Mouse (Mus musculus): ENCODE measurements around the gene Tet2. TPM values are rescaled to one million over a fixed set of nuclear protein-coding genes. Genes with fewer than 3 reads are reported as not detected.
A peak's percentile ranks its signal among the peaks of the same experiment; 100 is the strongest.
"Not testable (repeated sequence)": the region's sequence is repeated elsewhere in the genome, so short reads cannot be mapped to it uniquely, and the experiment has no call there.

Tet2 gene
- total RNA-seq, 2 experiments from 2014 or later = 40.7 to 45.9 TPM

DNA sequence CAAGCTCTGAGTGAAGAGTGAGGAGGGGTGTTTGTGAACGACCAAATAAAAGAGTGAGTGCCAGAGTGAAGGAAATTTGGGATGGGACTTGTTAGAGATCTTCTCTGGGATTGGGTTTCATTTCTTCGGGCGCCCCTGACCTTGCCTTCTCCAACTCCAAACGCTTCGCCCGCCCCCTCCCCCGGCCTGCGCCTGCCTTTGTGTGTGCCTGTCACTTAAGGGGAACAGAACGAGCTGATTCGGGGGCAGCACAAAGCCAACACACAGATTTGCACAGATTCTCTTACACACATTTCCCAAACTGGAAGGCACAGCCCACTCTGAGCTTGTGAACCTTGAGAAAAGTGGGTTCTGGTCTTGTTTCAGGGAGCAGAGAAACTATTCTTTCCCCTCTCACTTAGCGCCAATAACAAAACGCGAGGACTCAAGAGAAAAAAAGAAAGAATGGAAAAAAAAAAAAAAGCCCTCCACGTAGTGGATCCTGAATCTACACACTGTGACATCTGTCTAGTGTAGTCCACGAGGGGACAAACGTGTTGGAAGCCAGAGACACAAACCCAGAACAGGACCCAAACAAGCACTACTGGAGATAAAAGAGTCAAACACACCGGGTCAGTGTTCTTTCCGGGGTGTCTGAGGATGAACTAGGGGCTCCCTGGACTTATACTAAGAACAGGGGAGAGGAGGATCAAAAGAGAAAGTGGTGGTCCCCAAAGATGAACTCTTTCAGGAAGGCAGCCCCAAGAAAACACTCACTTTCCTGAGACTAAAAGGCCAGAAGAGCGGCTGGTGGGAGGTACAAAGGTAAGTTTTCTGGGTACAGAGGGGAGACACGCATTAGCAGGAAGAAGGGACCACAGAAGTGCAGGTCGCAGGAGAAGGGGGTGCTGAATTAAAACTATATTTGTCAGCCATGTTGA, 1.6 kb downstream of the Tet2 start:
- DNase-seq (ENCODE audit: low spot score in 2 of 2) = peak; percentile 30 to 36
- TF ChIP-seq CTCF (conservative IDR thresholded peaks at IDR 0.05) = no peak
- Histone ChIP-seq H3K4me3 (peak overlapping the region; percentile 97), H3K27ac (peak overlapping the region; percentile 98)

DNA sequence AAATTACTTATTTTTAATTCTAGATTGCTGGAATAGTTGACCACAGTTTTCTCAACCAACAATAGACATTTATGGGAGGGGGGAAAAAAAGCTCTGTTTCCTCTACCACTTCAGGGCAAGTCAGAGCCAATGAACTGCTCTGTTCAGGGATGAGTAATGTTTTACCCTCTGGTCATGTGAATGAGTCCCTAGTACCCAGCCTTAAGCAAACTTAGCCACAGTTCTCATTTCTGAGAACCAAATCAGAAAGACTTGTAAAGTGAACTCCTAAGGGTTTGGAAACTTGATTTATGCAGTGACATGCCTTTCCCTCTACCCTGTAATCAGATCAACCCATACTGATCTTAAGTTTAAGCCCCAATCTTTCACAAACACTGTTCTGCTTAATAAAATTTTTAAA, 2.9 kb downstream of the Tet2 start:
- TF ChIP-seq CTCF (conservative IDR thresholded peaks at IDR 0.05) = no peak
- no peak overlapping the region for H3K27ac ChIP-seq
- peak overlapping the region; percentile 97; the same call in 1 of the 2 replicates for H3K4me3 ChIP-seq
- no peak for DNase-seq (ENCODE audit: low spot score in 2 of 2)

DNA sequence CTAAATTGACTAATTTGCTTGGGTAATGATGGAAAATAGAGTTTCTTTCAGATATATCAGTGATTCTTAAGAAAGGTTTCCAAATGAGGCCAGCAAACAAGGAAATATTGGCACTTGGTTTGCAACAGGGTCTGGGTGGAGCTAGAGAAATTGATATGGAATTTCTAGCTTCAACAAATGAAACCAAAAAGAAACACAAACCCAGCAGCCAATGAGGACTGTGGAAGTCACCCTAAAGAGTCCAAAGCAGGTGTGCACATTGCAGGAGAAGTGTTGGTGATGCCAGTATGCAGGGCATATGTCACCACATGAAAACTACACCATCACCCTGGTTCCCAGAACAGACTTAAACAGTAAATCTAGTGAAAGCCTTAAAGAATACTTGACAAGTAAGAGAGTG, 3.9 kb downstream of the Tet2 start:
- no peak overlapping the region for H3K27ac ChIP-seq
- TF ChIP-seq CTCF (conservative IDR thresholded peaks at IDR 0.05) = no peak
- no peak overlapping the region for H3K4me3 ChIP-seq
- DNase-seq (ENCODE audit: low spot score in 2 of 2) = no peak

DNA sequence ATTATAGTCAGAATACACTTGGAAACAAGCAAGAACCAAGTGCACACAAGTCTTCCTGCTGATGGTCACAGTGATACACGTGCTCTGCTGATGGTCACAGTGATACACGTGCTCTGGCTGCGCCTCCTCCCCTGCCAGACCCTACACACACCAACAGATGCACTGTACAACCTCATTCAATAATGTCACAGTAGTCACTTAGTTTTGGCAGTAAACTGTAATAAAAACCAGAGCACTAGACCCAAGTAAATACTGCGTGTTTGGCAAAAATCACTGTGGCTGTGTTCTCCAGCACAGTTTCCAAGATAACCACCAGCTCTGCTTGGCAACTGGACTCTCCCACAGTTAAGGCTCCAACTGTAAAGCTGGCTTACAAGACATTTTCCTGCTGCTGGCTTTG, 4.9 kb downstream of the Tet2 start:
- Histone ChIP-seq H3K4me3 (no peak overlapping the region), H3K27ac (no peak overlapping the region)
- no peak for TF ChIP-seq CTCF (conservative IDR thresholded peaks at IDR 0.05)
- no peak for DNase-seq (ENCODE audit: low spot score in 2 of 2)

DNA sequence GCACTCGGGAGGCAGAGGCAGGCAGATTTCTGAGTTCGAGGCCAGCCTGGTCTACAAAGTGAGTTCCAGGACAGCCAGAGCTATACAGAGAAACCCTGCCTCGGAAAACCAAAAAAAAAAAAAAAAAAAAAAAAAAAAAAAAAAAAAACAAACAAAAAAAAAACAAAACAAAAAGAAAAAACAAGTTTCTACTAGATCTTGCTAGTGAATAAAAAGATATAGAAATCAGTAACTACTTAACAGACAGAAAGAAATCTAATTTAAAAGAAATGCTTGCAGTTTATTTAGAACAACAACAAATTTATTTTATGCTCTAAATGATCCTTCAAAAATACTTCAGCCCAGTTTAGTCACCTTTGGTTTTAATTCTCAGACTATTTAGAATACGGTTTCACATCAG, 6.4 kb downstream of the Tet2 start:
- DNase-seq (ENCODE audit: low spot score in 2 of 2); H3K4me3 ChIP-seq; H3K27ac ChIP-seq: not testable (repeated sequence)

DNA sequence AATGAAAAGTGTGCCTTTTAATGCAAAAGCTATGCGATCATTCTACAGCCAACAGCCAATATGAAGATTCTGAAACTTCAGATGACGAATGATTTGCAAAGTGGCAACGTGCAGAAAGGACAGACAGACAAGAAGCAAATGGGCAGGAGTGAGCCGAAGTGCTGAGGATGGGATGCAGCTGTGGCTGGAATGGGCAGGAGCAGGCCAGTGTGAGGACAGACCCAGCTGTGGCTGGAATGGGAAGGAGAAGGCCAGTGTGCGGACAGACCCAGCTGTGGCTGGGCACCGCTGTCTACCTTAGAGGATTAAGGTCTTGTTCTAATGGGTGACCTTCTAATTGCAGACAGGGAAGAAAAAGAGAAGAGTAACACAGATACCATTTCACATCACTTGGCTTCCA, 9.3 kb downstream of the Tet2 start:
- Histone ChIP-seq H3K4me3 (no peak overlapping the region), H3K27ac (no peak overlapping the region)
- DNase-seq (ENCODE audit: low spot score in 2 of 2) = no peak
- no peak for TF ChIP-seq CTCF (conservative IDR thresholded peaks at IDR 0.05)

DNA sequence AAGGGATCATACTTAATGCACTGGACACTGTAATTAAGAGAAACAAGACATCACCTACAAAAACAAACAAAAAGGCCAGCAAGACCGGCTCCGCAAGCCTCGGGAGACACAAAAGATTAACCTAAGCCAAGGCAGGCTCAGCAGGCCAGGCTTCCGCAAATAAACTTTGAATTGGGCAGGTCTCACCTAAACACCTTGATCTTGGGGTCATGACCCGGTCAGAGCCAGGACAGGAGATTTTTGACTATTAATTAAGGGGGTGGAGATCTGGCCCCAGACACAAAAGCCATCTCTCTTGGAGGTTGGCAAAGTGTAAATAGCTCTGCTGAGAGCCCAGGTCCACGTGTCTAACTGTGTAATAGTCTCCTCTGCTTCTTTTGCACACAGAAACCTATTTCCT, 10.9 kb downstream of the Tet2 start:
- DNase-seq (ENCODE audit: low spot score in 2 of 2) = no peak
- no peak overlapping the region for H3K4me3 ChIP-seq
- no peak overlapping the region for H3K27ac ChIP-seq
- no peak for TF ChIP-seq CTCF (conservative IDR thresholded peaks at IDR 0.05)

DNA sequence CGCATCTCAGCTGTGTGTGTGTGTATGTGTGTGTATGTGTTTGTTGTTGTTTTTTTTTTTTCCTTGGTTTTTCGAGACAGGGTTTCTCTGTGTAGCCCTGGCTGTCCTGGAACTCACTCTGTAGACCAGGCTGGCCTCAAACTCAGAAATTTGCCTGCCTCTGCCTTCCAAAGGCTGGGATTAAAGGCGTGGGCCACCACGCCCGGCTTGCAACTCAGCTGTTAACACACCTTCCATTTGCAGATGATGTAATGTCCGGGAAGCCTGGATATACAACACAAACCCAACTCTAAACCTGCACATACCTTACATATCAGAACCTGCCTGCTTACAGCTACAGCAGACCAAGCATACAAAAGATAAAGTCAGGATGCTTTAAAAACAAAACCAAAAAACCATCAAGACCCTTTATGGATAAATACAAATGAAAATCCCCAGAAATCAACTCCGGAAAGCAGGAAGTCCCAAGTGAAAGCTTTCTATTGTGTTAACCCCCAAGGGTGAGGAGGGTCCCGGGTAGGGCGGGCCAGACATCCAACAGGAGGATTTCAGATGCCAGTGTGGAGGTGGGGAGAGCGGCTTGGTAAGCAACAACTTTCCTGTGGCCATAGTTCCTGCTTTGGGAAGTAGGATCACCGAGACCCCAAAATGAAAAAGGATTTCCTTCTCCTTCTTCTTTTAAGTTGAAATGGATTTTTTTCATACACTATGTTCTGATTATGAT, 11.5 kb downstream of the Tet2 start:
- no peak overlapping the region for H3K27ac ChIP-seq
- TF ChIP-seq CTCF (conservative IDR thresholded peaks at IDR 0.05) = no peak
- no peak for DNase-seq (ENCODE audit: low spot score in 2 of 2)
- H3K4me3 ChIP-seq = no peak overlapping the region

DNA sequence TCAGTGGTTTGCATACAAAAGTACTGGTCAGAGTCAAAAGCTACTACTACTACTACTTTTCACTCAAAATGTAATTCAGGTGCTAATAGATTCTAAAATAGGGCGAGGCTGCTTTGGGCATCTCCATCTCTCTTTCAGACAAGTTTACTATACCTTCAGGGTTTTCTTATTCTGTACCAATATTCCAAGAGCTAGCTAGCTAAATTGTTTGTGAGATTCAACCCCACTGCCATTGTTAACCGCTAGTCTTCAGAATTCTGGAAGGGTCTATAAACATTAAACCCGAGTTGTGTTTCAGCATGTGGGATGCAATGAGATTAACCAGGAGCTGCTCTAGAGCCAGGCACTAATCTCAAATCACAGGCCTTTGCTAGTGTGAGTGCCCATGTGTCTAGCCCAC, 12.1 kb downstream of the Tet2 start:
- H3K4me3 ChIP-seq = no peak overlapping the region
- no peak overlapping the region for H3K27ac ChIP-seq
- no peak for TF ChIP-seq CTCF (conservative IDR thresholded peaks at IDR 0.05)
- no peak for DNase-seq (ENCODE audit: low spot score in 2 of 2)

DNA sequence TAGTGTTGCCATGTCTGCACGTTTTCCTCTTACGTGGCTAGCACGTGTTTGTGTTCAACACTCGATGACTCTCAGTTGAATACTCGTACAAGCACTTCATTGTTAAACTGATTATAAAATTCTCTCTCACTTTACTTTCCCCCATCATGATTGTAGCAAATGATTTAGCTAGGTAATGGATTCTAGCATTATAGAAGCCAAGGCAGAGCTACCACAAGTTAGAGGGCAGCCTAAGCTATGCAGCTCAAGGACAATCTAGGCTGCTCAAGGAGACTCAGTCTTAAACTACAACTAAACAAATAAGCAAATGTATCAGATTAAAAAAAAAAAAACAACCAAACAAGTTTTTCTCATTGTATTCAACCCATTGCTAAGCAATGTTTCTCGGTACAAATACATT, 12.7 kb downstream of the Tet2 start:
- Histone ChIP-seq H3K27ac (no peak overlapping the region), H3K4me3 (no peak overlapping the region)
- TF ChIP-seq CTCF (conservative IDR thresholded peaks at IDR 0.05) = no peak
- DNase-seq (ENCODE audit: low spot score in 2 of 2) = no peak

DNA sequence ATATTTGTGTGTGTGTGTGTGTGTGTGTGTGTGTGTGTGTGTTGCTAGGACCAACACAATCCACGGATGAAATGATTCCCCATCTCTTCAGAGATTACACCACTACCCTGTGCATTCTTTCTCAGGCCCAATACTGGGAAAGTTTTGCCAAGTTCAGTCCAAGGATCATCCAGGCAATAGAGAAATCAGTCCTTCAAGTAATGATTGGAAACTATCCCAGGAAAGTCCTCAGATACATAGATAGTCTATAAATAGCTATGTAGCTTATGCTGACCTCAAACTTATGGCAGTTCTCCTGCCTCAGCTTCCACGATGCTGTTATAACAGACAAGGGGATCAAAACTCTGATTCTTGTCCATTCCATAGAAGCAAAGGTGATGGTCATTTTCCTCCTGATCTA, 13.8 kb downstream of the Tet2 start:
- no peak for TF ChIP-seq CTCF (conservative IDR thresholded peaks at IDR 0.05)
- Histone ChIP-seq H3K4me3 (no peak overlapping the region), H3K27ac (no peak overlapping the region)
- DNase-seq (ENCODE audit: low spot score in 2 of 2) = no peak

DNA sequence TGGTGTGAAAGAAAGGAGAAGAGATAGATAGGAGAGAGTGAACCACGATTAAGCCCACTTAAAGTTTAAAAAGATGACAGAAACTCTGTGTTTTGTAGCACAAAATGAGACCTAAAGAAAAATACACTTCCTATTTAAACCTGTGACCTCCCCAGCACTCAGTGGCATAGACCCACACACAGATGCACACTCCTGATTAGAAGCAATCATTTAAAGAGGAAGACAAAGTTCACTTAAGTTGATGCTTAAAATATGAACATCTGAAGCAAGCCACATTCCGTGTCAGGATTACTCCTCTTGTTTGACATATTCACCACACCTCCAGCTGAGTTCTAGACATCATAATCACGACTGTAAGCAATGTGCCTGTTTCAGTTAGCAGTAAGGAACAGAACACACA, 14.3 kb downstream of the Tet2 start:
- Histone ChIP-seq H3K4me3 (no peak overlapping the region), H3K27ac (no peak overlapping the region)
- no peak for TF ChIP-seq CTCF (conservative IDR thresholded peaks at IDR 0.05)
- DNase-seq (ENCODE audit: low spot score in 2 of 2) = no peak

DNA sequence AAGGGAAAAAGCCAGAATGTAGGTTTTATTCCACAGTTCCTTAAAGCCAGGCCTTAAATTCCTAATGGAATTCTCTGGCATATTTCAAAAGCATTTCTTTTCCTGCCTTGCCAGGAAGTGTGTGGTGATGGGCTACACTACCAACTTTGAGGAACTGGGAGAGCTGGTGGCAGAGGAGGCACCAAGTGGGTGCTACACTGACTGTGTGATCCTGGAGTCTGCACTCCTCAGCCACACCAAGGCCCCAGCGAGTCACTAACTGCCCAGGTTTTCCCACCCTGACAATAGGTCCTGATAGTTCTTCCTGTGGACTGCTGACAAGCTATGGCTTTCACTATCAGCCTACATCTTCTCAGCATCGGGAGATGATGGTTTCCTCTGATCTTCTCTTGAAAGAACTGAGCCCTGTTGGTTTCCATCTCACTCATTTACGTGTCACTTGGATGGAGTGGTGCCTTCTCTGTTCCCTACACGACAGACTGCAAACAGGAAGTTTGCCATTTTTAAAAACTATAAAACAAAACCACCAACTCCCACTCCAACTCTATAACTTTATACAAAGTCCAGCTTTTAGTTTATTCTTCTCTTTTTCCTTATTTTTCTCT, 18.7 kb downstream of the Tet2 start:
- Histone ChIP-seq H3K27ac (no peak overlapping the region), H3K4me3 (no peak overlapping the region)
- no peak for DNase-seq (ENCODE audit: low spot score in 2 of 2)
- no peak for TF ChIP-seq CTCF (conservative IDR thresholded peaks at IDR 0.05)

Measured in layer of hippocampus, adult 2 months (tissue).